Mouse (Mus musculus) spleen, postnatal 4 days (tissue): Measurements from ENCODE around the gene Skp1a.

Source experiments
- DNase-seq, 2 experiments: peaks; one replicate each; pipeline ENCODE4 v3.0.0; 2022; ENCODE audit warnings: low spot score in 2 of 2

Skp1a gene

DNA sequence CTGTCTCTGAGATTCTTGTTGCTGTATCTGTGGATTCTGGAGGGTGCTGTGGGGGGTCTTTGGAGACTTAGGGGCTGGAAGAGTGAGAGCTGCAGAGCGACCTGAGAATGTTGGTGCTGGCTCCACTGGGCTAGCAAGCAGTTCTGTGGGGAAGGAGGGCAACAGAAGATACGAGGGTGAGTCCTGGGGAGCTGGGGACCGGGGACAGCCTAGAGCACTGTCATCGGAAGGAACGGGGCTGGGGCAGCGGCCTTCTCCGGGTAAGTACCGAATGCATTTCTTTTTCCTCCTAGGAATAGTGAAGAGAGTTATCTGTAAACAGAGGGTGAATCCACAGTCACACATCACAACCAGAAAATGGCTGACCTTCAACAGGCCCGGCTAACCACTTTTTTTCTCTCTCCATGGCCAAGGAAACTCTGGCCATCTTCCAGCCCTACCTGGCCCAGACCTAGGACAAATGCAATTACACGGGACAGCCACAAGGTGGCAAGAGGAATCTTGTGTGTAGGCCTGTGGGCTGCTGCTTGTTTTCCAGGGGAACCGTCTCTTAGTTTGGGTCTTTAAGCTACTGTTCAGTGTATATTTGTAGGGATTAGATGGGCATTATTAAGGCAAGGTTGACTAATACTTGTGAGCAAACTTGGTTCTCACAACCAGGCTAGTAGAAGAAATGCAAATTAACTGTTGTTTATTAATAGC lies 22.0 kb downstream of the Skp1a start:
- peak; percentile 31 to 69 for DNase-seq

DNA sequence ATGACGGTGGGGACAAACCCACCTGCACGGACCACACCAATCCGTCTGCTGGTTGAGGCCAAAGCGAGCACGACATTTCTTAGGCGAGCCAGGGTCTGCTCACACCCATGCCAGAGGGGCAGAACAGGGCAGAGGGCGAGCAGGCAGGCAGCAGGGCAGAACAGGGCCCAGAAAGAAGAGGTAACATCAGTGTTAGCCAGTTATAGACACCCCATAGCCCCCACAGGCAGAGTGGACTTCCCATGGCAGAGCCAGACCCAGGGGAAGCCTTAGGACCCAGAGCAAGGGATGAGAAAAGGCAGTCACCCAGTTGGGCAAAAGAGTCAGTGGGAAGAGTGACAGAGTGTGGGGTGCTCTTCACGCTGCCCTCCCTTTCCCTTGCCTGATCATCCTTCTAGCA lies 23.3 kb downstream of the Skp1a start:
- DNase-seq, result peak; percentile 11 to 58

DNA sequence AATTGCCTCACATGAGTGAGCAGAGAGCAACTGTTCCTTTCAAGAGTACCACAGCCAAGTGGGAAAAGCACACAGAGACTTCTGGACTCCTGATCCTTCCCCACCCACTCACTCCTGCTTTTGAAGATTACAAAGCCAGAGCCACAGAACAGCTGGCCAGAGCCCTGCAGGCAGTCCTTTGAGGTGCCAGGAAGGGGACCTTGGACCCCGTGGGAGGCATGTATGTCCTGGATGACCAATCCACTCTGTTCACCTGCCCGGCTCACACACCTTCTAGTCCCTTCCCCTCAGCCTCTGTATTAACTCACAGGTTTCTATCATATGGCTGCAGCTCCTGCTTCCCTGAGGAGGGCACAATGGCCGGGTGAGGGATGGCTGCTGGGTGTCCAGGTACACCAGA lies 25.6 kb downstream of the Skp1a start:
- peak; percentile 10 to 55 for DNase-seq

DNA sequence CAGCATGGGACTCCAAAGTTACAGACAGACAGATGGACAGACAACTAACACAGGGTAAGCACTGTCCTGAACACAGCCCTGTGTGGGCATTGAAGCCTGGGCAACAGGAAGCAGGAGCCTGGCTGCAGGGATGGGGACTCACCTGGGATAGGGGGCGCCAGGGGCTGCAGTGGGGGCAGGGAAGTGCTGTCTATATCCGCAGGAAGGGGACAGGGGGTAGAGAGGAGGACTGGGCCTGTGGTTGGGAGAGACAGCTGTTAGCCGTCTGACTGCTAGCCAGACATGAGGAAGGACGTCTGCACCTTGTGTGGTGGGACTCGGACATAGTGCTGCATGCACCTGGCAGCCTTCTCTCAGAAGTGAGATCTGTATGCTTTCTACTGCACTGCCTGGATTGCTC lies 26.9 kb downstream of the Skp1a start:
- no peak for DNase-seq

DNA sequence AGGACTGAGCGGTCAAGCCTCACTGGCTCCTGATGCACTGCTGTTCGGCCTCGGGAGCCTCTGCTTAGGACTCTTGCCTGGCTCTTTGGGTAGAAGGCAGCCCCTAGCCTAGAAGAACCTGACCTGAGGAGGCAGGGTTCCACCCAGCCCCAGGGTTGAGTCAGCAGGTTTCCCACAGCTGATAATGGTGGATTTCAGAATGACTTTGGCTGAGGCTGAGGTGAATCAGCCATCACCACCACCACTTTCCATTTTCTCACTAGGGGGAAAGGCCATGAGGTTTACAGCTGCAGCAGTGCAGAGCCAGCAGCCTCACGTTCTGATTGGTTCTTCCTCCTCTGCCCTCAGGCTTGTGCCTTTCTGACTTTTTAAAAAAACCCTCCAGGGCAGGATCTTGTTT lies 29.1 kb downstream of the Skp1a start:
- DNase-seq, result no peak

DNA sequence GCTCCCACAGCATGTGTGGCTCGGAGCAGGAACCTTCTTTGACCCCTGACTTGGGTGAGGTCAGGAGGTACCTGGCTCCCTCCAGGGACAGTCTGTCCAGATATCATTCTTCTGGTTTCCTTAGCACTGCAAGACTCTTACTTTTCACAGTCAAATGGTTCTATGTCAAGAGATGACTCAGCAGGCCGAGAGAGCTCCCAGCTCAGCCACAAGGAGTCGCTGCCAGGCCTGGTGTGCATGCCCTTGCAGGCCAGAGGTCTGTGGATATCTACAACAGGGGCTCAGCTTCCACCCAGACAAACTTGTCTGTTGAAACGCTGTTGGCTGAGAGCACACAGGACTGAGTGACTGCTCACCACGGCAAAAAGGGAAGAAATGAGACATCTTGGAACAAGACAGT lies 30.1 kb downstream of the Skp1a start:
- DNase-seq, result peak; percentile 59 to 78

DNA sequence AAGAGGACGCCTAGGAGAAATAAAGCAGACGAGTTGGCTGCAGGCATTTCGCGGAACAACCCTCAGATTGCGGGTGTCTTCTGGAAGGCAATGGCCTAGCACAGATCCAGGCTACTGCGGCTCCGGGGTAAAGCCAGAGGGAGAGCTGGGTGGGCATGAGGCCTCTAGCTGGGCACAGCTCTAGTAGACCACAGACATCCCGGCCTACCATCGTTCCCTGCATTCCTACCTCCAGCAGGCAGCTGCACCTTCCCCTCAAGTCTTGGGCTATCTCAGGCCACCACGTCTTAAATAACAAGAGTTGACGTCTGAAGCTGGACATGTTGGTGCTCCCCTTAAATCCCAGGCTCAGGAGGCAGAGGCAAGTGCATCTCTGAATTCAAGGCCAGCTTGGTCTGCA lies 30.5 kb downstream of the Skp1a start:
- peak in 1 of 2 experiments; percentile 58 for DNase-seq

DNA sequence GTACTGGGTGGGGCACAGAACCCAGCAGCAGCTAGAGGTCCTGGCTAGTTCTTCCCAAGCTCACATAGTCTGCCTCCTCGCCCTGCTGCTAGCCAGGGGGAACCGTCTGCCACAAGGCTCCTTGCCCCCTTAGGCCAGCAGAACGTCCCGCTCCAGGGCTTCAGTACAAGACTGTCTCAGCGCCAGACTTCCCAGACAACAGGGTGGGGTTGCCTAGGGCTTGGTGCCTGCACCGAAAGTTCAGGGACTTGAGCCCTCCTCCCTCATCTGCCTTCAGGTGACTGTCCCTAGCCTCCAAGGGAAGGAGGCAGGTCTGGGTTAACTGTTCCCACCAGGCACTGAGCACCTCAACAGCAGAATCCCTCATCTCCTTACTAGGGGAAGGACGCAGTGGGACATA lies 33.1 kb downstream of the Skp1a start:
- DNase-seq, result peak in 1 of 2 experiments; percentile 61

DNA sequence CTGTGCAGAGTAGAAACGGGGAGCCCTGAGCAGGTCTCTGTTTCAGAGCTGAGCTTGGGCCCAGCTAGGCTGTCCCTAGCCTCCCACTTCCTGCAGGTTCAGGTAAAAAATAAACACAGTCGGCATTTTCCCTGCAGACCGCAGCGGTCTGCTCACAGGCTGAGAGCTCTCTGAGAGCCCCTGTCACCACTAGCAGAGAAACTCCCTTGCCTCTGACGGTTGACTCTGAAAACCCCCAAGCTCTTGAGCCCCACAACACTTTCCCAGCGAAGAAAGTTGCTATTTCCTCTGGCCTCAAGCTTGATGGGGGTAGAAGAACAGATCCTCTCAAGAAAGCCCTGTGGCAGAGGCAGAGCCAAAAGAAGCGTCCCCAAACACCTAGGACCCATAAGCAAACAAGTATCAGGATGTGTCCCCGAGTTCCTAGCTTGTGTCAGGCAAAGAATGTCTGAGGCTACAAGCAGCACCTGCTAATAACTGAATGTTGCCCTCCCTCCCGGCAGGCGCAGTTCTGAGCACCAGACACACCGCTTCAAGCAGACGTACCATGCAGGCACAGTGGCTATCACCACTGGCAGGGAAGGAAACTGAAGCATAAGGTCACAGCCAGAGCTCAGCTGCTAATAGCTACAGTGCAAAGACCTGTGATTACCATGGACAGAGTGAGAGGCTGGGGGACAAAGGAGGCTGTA lies 34.0 kb downstream of the Skp1a start:
- DNase-seq, result peak in 1 of 2 experiments; percentile 59

DNA sequence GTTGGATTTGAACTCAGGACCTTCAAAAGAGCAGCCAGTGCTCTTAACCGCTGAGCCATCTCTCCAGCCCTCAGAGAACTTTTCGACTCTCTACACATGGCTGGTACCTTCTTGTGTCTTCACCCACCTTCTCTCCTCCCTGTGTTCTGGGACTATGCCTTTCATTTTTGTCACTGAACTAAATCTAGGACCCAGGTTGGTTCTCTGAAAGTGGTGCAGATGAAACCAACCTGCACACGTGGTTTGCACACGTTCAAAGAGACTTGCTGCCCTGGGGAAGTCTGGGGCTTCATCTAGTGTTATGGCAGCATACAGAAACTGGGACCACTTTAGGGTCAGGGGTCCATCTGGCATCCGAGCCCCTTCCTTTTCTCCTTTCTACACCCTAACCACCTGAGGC lies 35.5 kb downstream of the Skp1a start:
- DNase-seq, result no peak

DNA sequence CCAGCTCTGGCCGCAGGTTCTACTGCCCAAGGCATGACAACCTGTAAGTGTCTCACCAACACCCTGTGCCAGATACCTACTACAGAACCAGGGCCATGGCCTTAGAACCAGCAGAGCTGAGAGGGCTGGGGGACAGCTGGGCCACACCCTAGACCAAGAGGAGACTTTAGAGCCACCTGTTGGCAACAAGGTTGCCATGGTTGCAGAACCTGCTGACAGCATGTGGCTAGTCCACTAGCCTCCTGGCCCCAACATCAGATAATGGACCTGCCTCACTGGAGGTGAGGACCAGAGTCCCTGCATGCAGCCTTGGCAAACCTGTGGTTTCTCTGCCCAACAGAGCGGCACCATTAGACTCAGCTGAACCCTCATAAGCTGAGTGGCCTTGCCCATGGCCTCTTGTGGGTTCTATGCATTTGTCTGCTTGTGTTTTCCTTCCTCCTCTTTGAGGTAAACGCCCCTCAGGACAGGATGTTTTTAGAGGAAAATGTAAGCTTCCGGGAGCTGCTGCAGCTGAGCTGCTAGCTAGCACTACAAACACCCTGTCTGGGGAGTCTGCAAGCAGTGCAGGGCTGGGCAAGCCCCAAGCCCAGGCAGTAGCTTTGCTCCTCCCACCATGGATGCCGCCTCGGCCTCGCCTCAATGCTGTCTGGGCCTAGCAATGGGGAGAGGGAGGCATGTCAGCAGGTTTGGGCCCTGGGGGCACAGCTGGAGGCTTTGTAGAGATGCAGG lies 36.5 kb downstream of the Skp1a start:
- DNase-seq, result peak in 1 of 2 experiments; percentile 45

DNA sequence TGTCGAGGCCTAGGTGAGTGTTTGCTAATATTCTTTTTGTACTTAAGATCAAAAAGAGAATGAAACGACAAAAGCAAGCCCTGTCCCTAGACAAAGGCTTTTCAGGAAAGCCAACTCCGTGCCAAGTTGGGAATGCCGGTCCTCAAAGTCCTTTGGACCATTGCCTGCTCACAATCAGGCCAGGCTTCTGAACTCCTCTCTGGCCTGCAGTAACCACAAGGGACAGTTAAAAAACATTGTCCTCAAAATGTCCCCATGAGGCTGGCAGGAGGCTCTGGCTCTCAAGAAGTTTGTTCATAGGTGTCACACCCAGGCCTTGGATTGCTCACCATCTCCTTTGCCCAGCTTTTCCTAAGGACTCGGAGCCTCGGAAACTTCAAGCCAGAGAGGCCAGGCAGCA lies 38.0 kb downstream of the Skp1a start:
- no peak for DNase-seq

DNA sequence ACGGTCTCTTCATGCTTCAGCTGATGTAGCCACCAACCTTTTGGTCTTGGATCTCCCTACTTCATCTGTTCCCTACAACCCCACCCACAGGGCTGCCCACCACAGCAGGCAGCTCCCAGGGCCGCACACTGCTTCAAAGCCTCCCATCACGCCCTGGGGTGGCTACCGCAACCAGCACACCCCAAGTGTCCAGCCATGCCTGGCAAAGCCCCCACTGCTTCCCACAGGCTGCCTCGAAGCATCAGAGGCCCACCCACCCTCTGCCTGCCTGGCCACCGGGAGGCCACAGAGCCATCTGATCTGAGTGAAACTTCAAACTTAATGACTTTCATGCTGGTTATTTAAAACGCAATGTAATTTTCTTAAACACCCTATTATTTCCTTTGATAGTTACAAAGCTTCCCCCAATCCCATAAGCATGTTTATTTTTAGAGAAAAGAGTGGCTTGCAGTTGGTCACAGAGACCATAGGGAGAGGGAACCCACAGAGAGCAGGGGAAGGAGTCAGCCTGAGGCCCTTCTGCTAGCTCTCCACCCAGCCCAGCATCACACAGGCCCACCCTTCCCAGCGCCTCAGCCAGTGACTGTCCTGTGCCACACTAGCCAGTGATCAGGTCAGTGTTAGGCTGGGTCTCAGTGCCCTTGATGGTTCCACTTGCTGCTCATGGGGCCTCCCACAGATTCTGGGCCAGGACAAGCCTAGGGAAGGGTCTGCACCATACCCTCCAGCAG lies 40.1 kb downstream of the Skp1a start:
- DNase-seq, result no peak

DNA sequence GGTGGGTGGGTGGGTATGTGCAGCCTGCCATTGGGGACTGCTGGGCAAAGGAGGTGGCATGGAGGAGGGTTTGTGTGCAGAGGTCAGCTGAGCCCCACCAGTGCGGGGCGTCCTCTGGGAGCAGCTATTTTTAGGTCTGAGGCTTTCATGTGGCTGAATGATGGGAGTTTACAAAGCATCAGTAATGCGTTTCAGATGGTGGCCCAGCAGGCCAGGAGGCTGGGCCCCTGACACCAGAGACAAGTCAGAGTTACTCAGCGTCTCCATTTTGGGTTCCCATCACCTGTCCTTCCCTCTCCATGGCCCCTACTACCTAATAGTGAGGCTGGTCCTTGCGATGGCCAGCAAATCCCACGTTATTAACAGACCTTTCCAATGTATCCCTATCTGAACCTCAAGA lies 40.8 kb downstream of the Skp1a start:
- DNase-seq, result no peak

DNA sequence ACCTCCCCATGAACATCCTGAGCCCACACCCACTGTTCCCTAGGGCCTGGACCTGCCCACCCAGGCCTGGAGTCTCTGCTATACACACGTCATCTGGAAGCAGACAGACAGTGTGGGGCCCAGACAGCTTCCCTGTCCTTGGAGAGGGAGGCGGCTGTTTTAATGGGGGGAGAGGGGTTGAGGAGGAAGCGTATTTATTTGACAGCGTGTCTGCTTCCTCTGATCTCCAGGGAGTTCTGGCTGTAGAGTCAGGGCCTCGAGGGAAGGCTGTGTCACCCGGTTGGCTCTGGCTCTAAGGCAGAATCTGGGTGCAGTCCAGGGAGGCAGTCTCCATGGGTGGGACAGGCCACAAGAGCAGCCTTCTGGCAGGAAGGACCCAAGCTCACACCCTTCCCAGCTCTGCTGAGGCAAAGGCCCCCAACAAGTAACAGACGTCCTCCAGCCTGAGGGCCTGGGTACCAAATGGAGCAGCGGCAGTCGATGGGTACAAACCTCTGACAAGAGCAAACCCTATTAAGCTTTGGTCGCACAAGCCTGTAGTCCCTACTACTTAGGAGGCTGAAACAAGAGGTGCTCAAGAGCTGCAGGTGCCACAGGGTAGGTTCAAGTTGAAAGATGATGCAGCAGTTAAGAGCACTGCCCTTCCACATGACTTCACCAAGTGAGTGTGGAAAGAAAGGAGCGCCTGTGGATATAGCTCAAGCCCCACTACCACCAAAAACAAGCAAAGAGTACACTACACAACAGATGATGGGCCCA lies 41.6 kb downstream of the Skp1a start:
- no peak for DNase-seq

DNA sequence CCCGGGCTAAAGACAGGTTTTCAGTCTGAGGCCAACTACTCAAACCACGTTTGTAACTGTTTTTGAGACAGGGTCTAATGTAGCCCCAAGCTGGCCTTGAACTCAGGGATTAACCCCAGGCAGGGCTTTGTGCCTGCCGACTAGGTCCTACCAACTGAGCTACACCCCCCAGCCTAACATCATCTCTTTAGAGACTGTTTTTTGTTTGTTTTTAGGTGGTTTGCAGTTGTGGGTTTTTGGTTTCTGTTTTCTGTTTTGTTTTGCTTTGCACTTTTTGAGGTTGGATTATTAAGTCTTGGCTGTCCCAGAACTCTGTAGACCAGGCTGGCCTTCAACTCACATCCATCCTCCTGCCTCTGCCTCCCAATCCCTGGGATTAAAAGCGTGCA lies 42.1 kb downstream of the Skp1a start:
- DNase-seq, result no peak

DNA sequence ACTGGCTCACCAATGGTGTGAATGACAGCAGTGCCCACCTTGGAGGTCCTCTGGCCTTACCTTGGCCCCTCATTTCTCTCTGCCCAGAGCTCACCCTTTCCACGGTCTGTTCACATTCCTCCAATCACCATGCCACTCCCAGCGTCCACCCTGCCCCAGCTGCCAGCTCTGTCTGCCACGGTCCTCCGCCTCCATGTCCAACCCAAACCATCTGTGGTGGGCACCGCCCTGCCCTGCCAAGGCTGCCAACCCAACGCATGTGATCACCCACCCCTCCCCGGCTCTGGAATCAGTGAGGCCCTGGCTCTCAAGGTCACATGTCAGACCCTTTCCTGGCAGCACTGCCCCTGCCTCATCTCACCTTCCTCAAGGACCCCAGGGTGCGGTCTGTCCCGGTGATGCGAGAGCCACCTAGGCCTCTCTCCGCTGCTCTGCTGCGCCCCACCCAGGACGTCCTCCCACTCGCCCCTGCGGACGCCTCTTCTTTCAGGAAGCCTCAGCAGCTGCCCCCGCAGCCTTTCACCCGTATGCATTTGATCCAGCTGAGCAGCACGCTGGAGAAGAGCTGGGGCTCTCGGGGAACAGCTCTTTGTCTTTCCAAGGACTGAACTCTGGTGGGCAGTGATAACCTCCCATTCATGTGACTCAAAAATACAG lies 42.8 kb downstream of the Skp1a start:
- DNase-seq, result no peak

DNA sequence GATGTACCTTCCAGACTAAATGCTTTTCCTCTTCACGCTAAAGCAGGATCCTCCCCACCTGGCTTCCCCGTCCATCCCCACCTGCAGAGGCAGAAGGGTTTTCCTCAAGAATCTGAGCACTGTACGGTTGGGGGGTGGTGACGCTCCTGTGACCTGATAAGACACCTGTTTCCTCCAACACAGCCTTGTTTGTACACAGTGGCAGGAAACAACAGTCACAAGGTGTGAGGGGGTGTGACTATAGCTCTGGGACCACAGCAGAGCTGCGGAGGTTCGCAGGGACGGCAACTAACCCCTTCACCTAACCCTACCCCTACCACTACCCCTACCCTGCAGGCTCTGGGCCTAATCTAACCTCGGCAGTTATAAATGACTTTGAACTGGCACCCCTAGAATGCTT lies 43.6 kb downstream of the Skp1a start:
- DNase-seq, result no peak

DNA sequence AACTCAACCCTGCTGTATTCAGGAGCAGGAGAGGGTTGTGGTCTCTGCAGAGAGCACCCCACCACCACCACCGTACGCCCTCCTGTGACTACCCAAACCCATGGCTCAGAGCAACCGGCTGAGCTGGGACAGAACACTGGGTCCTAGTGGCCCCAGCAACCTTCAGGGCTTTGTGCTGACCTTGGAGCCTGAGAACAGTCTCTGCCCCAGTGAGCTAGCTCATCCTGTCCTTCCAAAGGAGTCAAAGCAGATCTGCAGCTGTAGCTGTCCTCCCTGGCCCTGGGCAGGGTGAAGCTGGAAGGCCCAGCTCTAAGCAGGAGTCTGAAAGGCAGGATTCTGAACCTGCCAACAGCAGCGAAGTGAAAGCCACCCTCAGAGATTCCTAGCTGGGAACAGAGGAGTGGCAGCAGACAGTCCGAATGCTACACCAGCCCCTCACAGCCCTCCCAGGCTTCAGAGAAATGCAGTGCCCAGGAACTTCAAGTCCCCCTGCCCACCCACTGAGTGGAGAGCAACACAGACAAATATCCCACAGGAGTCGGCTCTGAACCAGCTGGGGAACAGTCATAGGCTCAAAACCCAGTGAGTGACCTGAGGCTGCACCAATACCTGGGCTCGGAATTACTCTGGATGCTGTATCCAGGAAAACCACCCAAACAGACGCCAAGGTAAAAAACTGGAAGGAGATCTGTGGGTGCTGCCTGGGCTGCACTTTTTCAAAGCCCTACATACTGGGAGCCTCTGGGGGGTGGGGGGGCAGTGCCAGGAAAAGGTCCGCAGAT lies 44.2 kb downstream of the Skp1a start:
- no peak for DNase-seq

DNA sequence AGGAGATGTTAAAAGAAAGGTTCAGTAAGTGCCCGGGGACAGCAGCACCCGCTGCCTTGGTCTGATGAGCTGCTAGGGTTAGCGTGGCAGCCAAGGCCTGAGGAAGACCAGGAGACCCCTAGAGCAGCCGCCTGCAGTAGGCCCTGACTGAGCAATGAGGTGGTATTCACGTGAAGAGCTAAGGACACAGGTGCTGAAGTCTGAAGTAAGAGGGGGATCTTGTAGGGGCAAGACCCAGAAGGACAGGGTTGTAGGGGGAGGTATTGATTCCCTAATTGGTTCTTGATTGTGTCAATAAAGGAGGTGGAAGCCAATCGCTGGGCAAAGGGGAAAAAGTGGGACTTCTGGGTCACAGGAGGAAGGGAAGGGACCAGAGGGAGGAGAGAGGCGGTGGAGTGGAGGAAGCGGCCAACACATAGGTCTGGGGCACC lies 45.2 kb downstream of the Skp1a start:
- no peak for DNase-seq
